Mouse (Mus musculus) heart, adult 2 months (tissue): ENCODE results near the gene Dhx16. TPM values are rescaled to one million over a fixed set of nuclear protein-coding genes. Genes with fewer than 3 reads are reported as not detected.

Source experiments
- DNase-seq, 2 experiments: peaks; one replicate each; pipeline ENCODE4 v3.0.0; 2021
- H3K27ac ChIP-seq: fragments of 200-600 bp; 2 replicates; pipeline ENCODE4 v1.8.1; 2022
- H3K27me3 ChIP-seq: fragments of 200-500 bp; 2 replicates; pipeline ENCODE4 v1.6.1; 2012; ENCODE audit warnings: mild to moderate bottlenecking, low read length, inconsistent platforms, mixed read lengths; ENCODE audit not compliant: control insufficient read depth, insufficient read depth
- H3K36me3 ChIP-seq: fragments of 200-500 bp; 2 replicates; pipeline ENCODE4 v1.6.1; 2012; ENCODE audit warnings: low read length, inconsistent platforms; ENCODE audit not compliant: control insufficient read depth, insufficient read depth
- H3K4me1 ChIP-seq: fragments of 200-500 bp; 2 replicates; pipeline ENCODE4 v1.6.1; 2011; ENCODE audit warnings: low read length; ENCODE audit not compliant: control insufficient read depth, insufficient read depth
- H3K4me3 ChIP-seq: fragments of 200-600 bp; 2 replicates; pipeline ENCODE4 v1.8.1; 2022
- H3K79me2 ChIP-seq: fragments of 200-500 bp; replicated peaks from 2 replicates; pipeline ENCODE4 v1.6.1; 2012; ENCODE audit warnings: mild to moderate bottlenecking, inconsistent platforms, low read length, moderate library complexity, mixed read lengths; ENCODE audit not compliant: control insufficient read depth, insufficient read depth
- H3K9ac ChIP-seq: fragments of 200-500 bp; 2 replicates; pipeline ENCODE4 v1.6.1; 2012; ENCODE audit warnings: low read depth, mild to moderate bottlenecking, control low read depth, inconsistent platforms, low read length, mixed read lengths
- CTCF ChIP-seq: fragments of 200-600 bp; IDR thresholded peaks from 2 replicates; pipeline ENCODE4 v1.8.1; 2022; ENCODE audit warnings: antibody characterized with exemption, mild to moderate bottlenecking, moderate library complexity
- EP300 ChIP-seq: fragments of 200-500 bp; IDR thresholded peaks from 2 replicates; pipeline ENCODE4 v1.6.1; 2011; ENCODE audit warnings: low read depth, low read length, control low read depth; ENCODE audit not compliant: insufficient read depth
- POLR2A ChIP-seq: fragments of 200-500 bp; IDR thresholded peaks from 2 replicates; pipeline ENCODE4 v1.6.1; 2011; ENCODE audit warnings: mild to moderate bottlenecking, low read depth, low read length, control low read depth; ENCODE audit not compliant: insufficient read depth
- WGBS: fragments of 180-500 bp; shearing (Covaris S2); methylation state at CpG from one replicate; pipeline ENCODE4 v1.1.7; 2018; 5-methylcytosine and 5-hydroxymethylcytosine counted together
- intact Hi-C: fragments of 180-260 bp; cut with DNase I; formaldehyde crosslinking; loops from one replicate; pipeline ENCODE4 v1.15.1; 2025
- microRNA-seq, 2 experiments: library from miRNA; unstranded; fragments of <30 nt; microRNA quantifications; one replicate each; pipeline ENCODE4 v1.2.0; 2021
- polyA plus RNA-seq: library from polyadenylated mRNA; depleted of rRNA; stranded (reverse); fragments of >200 nt; gene quantifications from 2 replicates; pipeline ENCODE4 v1.2.3, GENCODE M21; 2012; rRNA removed
- total RNA-seq, 2 experiments: library from RNA; stranded (reverse); gene quantifications; 2 replicates each; pipeline ENCODE4 v1.2.3; 2021

Dhx16 gene
- total and polyA plus RNA-seq, 3 experiments = 19.3 to 27.7 (median 20.3) TPM

GRCm38 (mm10) chr17:35937700-35938348 lies 58.2 kb downstream of the Dhx16 start:
- Histone ChIP-seq H3K4me1 (no peaks in the 10 kb centered on the region), H3K27me3 (no peaks in the 10 kb centered on the region), H3K79me2 (no peaks in the 10 kb centered on the region), H3K4me3 (no peak overlapping the region), H3K36me3 (no peaks in the 10 kb centered on the region), H3K9ac (no peak overlapping the region), H3K27ac (no peak overlapping the region)
- intact Hi-C loops = loop anchor here (1.0 to 10.0 kb wide), 3 partner anchors 55 to 254 kb away; partner anchors contain the start of gene H2-T3
- TF ChIP-seq CTCF (no peak; the same call in 1 of the 2 replicates), EP300 (peak; percentile 66; the same call in 1 of the 2 replicates), POLR2A (no peak)
- DNase-seq = peak in 1 of 2 experiments; percentile 37
- WGBS = 29% methylated on average over 2 of the region's 2 CpGs

- intact Hi-C loops = loop anchor here (5.0 to 10.0 kb wide), 2 partner anchors 126 to 253 kb away; partner anchors contain the start of gene H2-T3
- no peak for TF ChIP-seq POLR2A
- no peak for TF ChIP-seq CTCF
- no peaks in the 10 kb centered on the region for H3K36me3 ChIP-seq
- no peaks in the 10 kb centered on the region for H3K27me3 ChIP-seq
- H3K79me2 ChIP-seq = no peaks in the 10 kb centered on the region
- H3K4me1 ChIP-seq = no peaks in the 10 kb centered on the region
- DNase-seq = no peak
- H3K4me3 ChIP-seq = no peak overlapping the region
- no peak overlapping the region for H3K9ac ChIP-seq
- 68% methylated on average over 2 of the region's 2 CpGs for WGBS
- no peak overlapping the region for H3K27ac ChIP-seq
Observed at GRCm38 (mm10) chr17:35939108-35939507, 59.5 kb downstream of the Dhx16 start.

- Histone ChIP-seq H3K27ac (no peak overlapping the region), H3K79me2 (no peaks in the 10 kb centered on the region), H3K36me3 (no peaks in the 10 kb centered on the region), H3K4me1 (no peaks in the 10 kb centered on the region), H3K4me3 (no peak overlapping the region), H3K27me3 (no peaks in the 10 kb centered on the region), H3K9ac (no peak overlapping the region)
- DNase-seq = no peak
- intact Hi-C loops = loop anchor here (5.0 to 10.0 kb wide), 2 partner anchors 125 to 252 kb away; partner anchors contain the start of gene H2-T3
- no peak for TF ChIP-seq EP300
- no peak for TF ChIP-seq CTCF
- no peak for TF ChIP-seq POLR2A
- WGBS = 61% methylated on average over 1 of the region's 1 CpGs
Observed at GRCm38 (mm10) chr17:35939941-35940340, 60.3 kb downstream of the Dhx16 start.

Small RNA genes lying within 50 kb of the gene (microRNA-seq; reads per million reads assigned to microRNA genes)
- gene Gm28033 = 0.39 to 0.56 reads per million in 2 experiments
- gene Mir1894 = 0 reads per million in 2 experiments

Other genes starting within 250 kb of the Dhx16 start
- gene Mucl3, start 236.1 kb upstream of the Dhx16 start, total RNA-seq = not detected
- gene Mucl3, start 236.1 kb upstream of the Dhx16 start, polyA plus RNA-seq = not detected in 2 replicates
- gene Vars2, start 212.2 kb upstream of the Dhx16 start, total RNA-seq = 10 to 100 TPM; 26.6 to 28.3 TPM
- gene Vars2, start 212.2 kb upstream of the Dhx16 start, polyA plus RNA-seq = 19.3 and 20.3 TPM in 2 replicates
- 10 to 100 TPM; 15.0 to 20.6 TPM for gene Gtf2h4, start 206.1 kb upstream of the Dhx16 start, total RNA-seq
- 19.2 and 21.0 TPM in 2 replicates for gene Gtf2h4, start 206.1 kb upstream of the Dhx16 start, polyA plus RNA-seq
- 10 to 100 TPM; 25.9 to 30.6 TPM for gene Ddr1, start 175.2 kb upstream of the Dhx16 start, total RNA-seq
- 24.4 and 27.6 TPM in 2 replicates for gene Ddr1, start 175.2 kb upstream of the Dhx16 start, polyA plus RNA-seq
- 10 to 100 TPM; 15.6 to 37.0 TPM for gene Ier3, start 58.1 kb upstream of the Dhx16 start, total RNA-seq
- gene Ier3, start 58.1 kb upstream of the Dhx16 start, polyA plus RNA-seq = 30.9 and 33.1 TPM in 2 replicates
- 100 to 1,000 TPM; 133 to 148 TPM for gene Flot1, start 56.6 kb upstream of the Dhx16 start, total RNA-seq
- gene Flot1, start 56.6 kb upstream of the Dhx16 start, polyA plus RNA-seq = 138 and 144 TPM in 2 replicates
- 10 to 100 TPM; 83.0 to 90.1 TPM for gene Tubb5, start 41.5 kb upstream of the Dhx16 start, total RNA-seq
- 108 and 134 TPM in 2 replicates for gene Tubb5, start 41.5 kb upstream of the Dhx16 start, polyA plus RNA-seq
- 10 to 100 TPM; 13.2 to 13.3 TPM for gene Mdc1, start 38.3 kb upstream of the Dhx16 start, total RNA-seq
- 4.2 and 8.3 TPM in 2 replicates for gene Mdc1, start 38.3 kb upstream of the Dhx16 start, polyA plus RNA-seq
- gene Nrm, start 18.5 kb upstream of the Dhx16 start, total RNA-seq = 1 to 10 TPM; 1.8 TPM
- 5.3 and 5.6 TPM in 2 replicates for gene Nrm, start 18.5 kb upstream of the Dhx16 start, polyA plus RNA-seq
- gene Ppp1r18, start 14.2 kb upstream of the Dhx16 start, total RNA-seq = 10 to 100 TPM; 12.8 to 18.6 TPM
- 18.9 and 21.3 TPM in 2 replicates for gene Ppp1r18, start 14.2 kb upstream of the Dhx16 start, polyA plus RNA-seq
- gene 2310061I04Rik, start 17.6 kb downstream of the Dhx16 start, total RNA-seq = 100 to 1,000 TPM in 1 of 2 experiments, 10 to 100 TPM in 1; 99.4 to 116 TPM
- gene 2310061I04Rik, start 17.6 kb downstream of the Dhx16 start, polyA plus RNA-seq = 164 and 176 TPM in 2 replicates
- 1 to 10 TPM; 6.0 TPM for gene Atat1, start 30.3 kb downstream of the Dhx16 start, total RNA-seq
- 22.0 and 24.3 TPM in 2 replicates for gene Atat1, start 30.3 kb downstream of the Dhx16 start, polyA plus RNA-seq
- 10 to 100 TPM; 50.9 to 56.2 TPM for gene Mrps18b, start 36.6 kb downstream of the Dhx16 start, total RNA-seq
- gene Mrps18b, start 36.6 kb downstream of the Dhx16 start, polyA plus RNA-seq = 76.0 and 99.7 TPM in 2 replicates
- gene Ppp1r10, start 36.6 kb downstream of the Dhx16 start, total RNA-seq = 10 to 100 TPM; 26.4 to 40.9 TPM
- gene Ppp1r10, start 36.6 kb downstream of the Dhx16 start, polyA plus RNA-seq = 18.1 and 18.7 TPM in 2 replicates
- 10 to 100 TPM; 63.0 to 75.2 TPM for gene Abcf1, start 89.9 kb downstream of the Dhx16 start, total RNA-seq
- 54.5 and 59.6 TPM in 2 replicates for gene Abcf1, start 89.9 kb downstream of the Dhx16 start, polyA plus RNA-seq
- gene Gnl1, start 100.0 kb downstream of the Dhx16 start, total RNA-seq = 10 to 100 TPM; 27.4 to 35.6 TPM
- gene Gnl1, start 100.0 kb downstream of the Dhx16 start, polyA plus RNA-seq = 17.0 and 18.2 TPM in 2 replicates
- 1 to 10 TPM; 3.9 to 4.3 TPM for gene Prr3, start 100.4 kb downstream of the Dhx16 start, total RNA-seq
- 6.8 and 7.6 TPM in 2 replicates for gene Prr3, start 100.4 kb downstream of the Dhx16 start, polyA plus RNA-seq
- gene H2-T24, start 140.7 kb downstream of the Dhx16 start, total RNA-seq = 1 to 10 TPM; 7.5 to 9.6 TPM
- 4.3 and 9.4 TPM in 2 replicates for gene H2-T24, start 140.7 kb downstream of the Dhx16 start, polyA plus RNA-seq
- 10 to 100 TPM; 27.3 to 34.1 TPM for gene H2-T23, start 153.0 kb downstream of the Dhx16 start, total RNA-seq
- gene H2-T23, start 153.0 kb downstream of the Dhx16 start, polyA plus RNA-seq = 43.4 and 46.4 TPM in 2 replicates
- gene H2-T22, start 162.9 kb downstream of the Dhx16 start, total RNA-seq = 10 to 100 TPM in 1 of 2 experiments, 1 to 10 TPM in 1; 7.4 to 10.6 TPM
- gene H2-T22, start 162.9 kb downstream of the Dhx16 start, polyA plus RNA-seq = 23.4 and 23.8 TPM in 2 replicates
- not detected for gene Gm6034, start 163.1 kb downstream of the Dhx16 start, total RNA-seq
- not detected in 2 replicates for gene Gm6034, start 163.1 kb downstream of the Dhx16 start, polyA plus RNA-seq
- gene Gm11127, start 178.6 kb downstream of the Dhx16 start, total RNA-seq = 1 to 10 TPM; 3.5 to 4.4 TPM
- gene Gm11127, start 178.6 kb downstream of the Dhx16 start, polyA plus RNA-seq = not detected in 2 replicates
- gene Gm19684, start 241.9 kb downstream of the Dhx16 start, total RNA-seq = under 1 TPM in 1 of 2 experiments, not detected in 1; 0.23 TPM
- gene Gm19684, start 241.9 kb downstream of the Dhx16 start, polyA plus RNA-seq = 0.16 and 0.41 TPM in 2 replicates
- not detected for gene Gm7030, start 249.6 kb downstream of the Dhx16 start, total RNA-seq
- not detected in 2 replicates for gene Gm7030, start 249.6 kb downstream of the Dhx16 start, polyA plus RNA-seq